Mouse (Mus musculus) testis, adult 2 months (tissue): Measurements from ENCODE around the gene Cst7.

Experiments used
- CTCF ChIP-seq: fragments of 200-500 bp; IDR thresholded peaks from 2 replicates; pipeline ENCODE4 v1.5.1; 2012; ENCODE audit warnings: low read depth, mild to moderate bottlenecking, inconsistent platforms, low read length, moderate library complexity; ENCODE audit not compliant: control insufficient read depth, insufficient read depth, insufficient replicate concordance
- POLR2A ChIP-seq: fragments of 200-500 bp; IDR thresholded peaks from 2 replicates; pipeline ENCODE4 v1.6.1; 2012; ENCODE audit warnings: low read depth, mild to moderate bottlenecking, inconsistent platforms, low read length, moderate library complexity; ENCODE audit not compliant: control insufficient read depth

DNA sequence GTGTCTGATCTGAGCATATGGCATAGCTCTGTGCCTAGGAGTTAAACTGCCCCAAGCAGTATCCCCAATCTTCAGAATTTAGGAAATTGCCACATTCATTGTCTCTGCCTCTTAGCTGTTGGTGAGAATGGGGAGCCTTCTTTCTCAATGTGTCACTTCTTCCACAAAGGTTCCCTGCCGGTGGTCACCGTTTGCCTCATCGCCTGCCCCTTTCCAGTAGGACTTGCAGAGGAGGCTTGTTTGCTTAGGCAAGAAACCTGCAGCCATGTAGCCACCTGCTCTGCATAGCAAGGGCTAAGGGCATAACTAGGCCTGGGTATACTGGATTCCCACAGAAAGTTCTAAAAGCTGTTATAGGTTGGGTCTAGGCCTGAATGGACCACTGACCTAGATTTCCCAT is 2.2 kb downstream of the Cst7 start:
- TF ChIP-seq CTCF (no peak), POLR2A (no peak)
